Mouse (Mus musculus) frontal cortex, adult (tissue): ENCODE measurements at regions not wholly inside any gene's neighbourhood (a gene's known extent, or its start where the extent isn't known, plus 50 kb on each side); places are given as distances from the start of the nearest gene placed in this dataset.
"Not testable (repeated sequence)": the region's sequence is repeated elsewhere in the genome, so short reads cannot be mapped to it uniquely, and the experiment has no call there.

Experiments used
- ATAC-seq: cut with Nextera tagmentation; 2 replicates; pipeline ENCODE4 v1.9.2; 2017; ENCODE audit warnings: mild to moderate bottlenecking, moderate library complexity, mixed read lengths; ENCODE audit not compliant: low TSS enrichment

DNA sequence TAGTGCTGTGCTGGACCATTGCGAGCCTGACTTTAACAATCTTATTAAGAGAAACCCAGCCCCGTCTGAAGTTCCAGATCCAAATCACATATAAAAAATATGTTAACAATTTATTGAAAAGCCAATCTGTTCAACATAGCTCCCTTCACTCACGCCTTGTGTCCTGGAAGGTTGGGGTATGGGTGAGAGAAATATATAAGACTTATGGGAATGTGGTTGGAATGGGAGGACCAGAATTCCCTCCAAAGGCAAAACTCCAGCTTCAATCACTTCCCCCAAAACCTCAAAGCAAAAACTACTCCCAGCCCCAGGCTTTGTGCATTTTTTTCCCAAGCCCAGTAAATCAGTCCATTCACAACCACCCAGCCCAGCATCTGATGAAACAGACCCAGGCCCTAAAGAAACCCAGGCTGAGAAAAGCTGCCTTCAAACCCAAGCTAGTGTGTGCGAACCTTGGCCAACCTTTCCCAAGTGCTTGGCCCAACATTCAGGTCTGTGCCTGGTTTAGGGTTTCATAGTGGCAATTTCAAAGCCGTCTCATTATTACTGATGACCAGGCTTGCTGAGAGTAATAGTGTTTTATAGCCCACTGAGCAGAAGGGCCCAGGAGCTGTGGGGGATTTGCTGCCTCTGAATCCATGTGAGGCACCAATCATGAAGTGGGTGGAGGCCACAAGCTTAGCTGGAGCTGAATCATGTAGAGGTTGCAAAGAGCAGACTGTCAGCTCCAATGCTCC, 517.0 kb downstream of the Bnc2 start:
- no peak for ATAC-seq

DNA sequence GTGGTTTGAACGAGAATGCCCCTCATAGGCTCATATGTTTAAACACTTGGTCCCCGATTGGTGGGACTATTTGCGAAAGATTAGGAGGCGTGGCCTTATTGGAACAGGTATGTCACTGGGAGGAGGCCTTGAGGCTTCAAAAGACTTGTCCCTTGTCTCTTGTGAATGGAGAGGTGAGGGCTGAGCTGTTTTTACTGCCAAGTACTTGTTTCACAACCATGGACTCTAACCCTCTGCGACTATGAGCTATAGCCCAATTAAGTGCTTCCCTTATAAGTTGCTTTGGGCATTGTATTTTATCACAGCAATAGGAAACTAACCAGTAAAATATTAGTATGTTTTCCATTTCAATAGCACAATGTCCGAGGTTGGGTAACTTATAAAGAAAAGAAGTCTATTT, 511.7 kb downstream of the Bnc2 start:
- no peak for ATAC-seq

- ATAC-seq = no peak
Measured at GRCm38 (mm10) chr4:84165256-84165655, 509.8 kb downstream of the Bnc2 start.

DNA sequence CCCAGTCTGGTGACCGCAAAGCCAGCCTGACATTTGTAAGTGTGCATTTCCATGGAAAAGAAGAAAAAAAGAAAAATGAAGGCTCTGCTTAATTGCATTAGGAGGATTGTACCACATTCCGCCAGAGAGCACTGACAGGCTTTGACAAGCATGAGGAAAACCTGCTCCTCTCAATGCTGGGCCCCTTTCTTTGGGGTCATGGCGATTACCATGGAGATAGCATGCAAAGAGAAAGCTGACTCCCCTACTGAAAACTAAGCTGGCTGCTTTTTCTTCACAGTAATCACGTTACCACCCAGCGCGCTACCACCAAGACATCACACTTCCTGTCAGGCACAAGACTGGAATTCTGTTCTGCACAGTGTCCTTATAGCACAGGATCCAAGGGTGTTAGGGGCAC, 502.2 kb downstream of the Bnc2 start:
- ATAC-seq = no peak

- no peak for ATAC-seq
Measured at GRCm38 (mm10) chr4:84173441-84173840, 501.6 kb downstream of the Bnc2 start.

- not testable (repeated sequence) for ATAC-seq
Measured at GRCm38 (mm10) chr4:84176457-84176856, 498.6 kb downstream of the Bnc2 start.

DNA sequence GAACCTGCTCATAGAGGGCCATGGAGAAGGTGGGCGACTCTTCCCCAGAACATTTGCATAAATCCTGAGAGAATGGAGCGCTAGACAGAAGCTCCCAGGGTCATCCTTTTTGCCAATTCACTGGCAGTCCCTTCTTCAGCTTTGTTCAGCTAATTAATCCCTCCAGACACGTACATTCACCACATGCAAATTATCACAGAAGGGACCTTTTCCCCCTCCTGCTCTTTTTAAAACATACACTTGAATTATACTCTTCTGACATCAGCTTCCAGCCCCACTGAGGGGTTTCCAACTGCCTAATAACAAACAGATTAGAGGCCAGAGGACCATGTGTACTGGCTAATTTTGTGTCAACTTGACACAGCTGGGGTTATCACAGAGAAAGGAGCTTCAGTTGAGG, 497.2 kb downstream of the Bnc2 start:
- ATAC-seq = no peak

DNA sequence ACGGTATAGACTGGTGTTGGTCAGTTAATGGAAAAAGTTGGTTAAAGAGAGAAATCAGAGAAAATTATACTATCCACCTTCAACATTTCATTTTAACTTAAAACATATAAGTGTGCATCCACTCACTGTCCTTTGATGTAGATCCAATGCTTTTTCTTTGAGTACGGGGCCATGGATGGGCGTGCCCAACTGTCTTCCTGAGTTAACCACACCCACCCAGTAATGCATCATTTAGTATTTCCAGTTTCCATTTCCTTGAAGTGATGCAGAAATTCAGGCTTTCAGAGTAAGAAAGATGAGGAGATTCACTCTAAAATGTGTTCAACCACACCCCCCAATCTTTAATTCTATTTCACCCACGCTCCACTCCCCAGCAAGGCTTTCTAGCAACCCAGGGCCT, 490.6 kb downstream of the Bnc2 start:
- no peak for ATAC-seq

GRCm38 (mm10) chr4:84184844-84185243, 490.2 kb downstream of the Bnc2 start:
- no peak for ATAC-seq

- ATAC-seq = no peak
Measured at GRCm38 (mm10) chr4:84189315-84189714, 485.8 kb downstream of the Bnc2 start.

DNA sequence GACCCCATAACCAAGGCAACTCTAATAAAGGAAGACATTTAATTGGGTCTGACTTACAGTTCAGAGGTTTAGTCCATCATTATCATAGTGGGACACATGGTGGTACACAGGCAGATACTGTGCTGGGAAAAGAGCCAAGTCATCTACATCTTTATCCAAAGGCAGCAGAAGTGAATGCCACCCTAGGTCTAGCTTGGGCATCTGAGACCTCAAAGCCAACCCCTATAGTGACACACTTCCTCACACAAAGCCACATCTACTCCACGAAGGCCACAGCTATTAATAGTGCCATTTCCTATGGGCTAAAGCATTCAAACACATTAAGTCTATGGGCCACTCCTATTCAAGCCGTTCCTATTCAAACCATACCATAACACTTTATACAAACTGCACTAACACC, 483.8 kb downstream of the Bnc2 start:
- ATAC-seq = no peak

DNA sequence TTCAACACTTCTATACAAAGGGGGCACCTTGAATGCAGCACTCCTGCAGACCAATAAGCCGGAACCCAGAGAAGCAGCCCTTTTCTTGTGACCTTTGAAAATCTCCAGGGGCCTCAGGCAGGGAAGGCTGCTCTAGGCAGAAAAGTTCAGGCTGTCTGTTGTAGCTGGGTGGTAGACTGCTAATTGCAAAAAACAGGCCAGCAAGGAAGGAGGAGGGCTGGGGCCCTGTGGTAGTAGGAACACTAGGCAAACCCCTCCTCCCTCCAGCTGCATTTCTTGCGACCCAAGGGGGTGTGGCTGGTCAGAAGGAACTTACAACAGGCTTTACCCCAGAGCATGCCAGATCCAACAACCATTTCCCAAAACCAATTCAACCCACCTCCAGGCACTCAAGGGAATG, 482.8 kb downstream of the Bnc2 start:
- no peak for ATAC-seq

DNA sequence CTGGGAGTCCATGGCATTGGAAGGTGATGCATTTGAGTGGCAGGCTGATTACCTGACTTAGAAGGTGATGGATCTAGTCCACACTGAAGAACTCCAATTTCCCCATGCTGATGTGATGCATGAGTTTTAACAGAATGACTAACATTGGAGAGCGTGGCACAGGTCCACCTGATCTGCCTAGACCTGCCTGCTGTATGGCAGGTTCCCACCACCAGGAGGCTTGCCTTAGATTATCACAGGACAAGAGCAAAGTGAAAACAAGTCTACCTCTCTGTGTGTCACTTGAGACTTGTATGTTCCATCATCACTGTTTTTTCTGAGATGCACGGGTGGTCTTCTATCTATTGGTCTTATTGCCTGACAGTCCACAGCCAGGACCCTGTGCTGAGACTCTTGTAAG, 478.3 kb downstream of the Bnc2 start:
- no peak for ATAC-seq

- ATAC-seq = no peak
Measured at GRCm38 (mm10) chr4:84198176-84198575, 476.9 kb downstream of the Bnc2 start.

GRCm38 (mm10) chr4:84199181-84199656, 475.9 kb downstream of the Bnc2 start:
- ATAC-seq = no peak

DNA sequence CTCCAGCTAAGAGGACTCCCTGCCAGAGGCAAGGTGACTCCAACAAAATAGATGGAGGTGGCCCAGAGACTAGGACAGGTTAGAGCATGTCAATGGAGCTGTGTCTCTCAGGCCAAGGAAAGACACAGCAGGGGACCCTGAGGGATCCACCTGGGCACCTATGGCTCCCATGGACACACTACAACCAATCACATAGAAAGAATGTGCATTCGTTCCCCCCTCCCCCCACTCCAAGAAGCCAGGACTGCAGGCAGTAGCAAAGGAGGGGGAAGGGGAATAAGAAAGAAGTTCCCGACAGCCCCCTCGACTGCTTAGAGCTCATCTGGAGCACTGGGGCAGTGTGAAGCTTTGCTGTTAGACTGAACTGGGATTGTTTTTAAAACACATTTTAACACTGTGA, 474.1 kb downstream of the Bnc2 start:
- no peak for ATAC-seq

DNA sequence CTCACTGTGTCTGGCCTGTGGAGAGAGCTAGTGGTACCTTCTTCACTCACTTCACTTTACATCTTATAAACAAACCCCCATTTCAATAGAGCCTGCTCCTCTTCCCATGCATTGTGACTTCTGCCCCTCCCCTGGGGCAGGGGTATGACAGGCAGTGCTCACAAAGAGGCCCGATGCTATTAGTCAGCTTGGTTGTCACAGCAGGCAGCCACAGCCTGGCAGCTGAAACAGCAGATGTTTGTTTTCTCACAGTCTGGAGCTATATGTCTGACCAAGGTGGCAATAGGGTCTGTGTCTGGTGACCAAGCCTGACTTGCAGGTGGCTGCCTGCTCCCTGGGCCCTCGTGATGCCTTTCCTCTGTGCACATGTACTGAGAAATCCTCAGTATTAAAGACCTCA, 472.8 kb downstream of the Bnc2 start:
- ATAC-seq = no peak

DNA sequence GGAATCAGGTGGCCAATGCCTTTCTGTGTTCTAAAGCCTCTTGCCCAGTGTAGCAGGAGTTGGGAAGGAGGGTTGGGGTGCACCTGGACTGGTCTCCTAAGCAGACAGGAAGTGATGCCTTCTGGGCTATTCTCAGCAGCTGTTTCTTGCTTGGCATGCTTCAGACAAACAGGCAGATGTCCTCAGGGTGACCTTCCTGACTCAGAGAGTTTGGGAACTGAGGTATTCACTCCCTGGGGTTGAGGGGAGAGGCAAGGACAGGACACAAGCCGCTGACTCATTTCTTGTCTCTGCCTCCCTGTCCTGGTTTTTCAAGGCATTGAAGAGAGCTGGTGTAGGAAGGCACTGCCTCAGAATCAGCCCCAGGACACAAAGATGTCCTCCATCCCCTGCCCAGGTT, 471.4 kb downstream of the Bnc2 start:
- peak; percentile 42; the same call in 1 of the 2 replicates for ATAC-seq

GRCm38 (mm10) chr4:84204777-84205176, 470.3 kb downstream of the Bnc2 start:
- no peak for ATAC-seq

DNA sequence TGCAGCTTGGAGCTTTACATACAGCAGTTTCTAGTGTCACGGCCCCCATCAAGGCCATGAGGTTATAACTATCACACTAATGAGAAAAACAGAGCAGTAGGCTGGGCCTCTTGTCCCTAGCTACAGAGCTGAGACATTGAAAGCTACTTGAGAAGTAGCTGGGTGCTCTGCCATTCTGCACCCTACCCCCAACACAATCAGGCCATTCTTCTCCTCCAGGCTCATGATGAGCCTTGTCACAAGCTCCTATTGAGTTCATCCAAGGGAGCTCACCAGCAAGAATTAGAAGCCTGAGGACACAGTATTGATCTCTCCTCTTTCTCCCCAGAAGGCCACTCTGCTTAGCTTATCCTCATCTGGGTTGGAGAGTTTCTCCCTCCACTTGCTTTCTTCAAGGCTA, 466.9 kb downstream of the Bnc2 start:
- peak; percentile 54; the same call in 1 of the 2 replicates for ATAC-seq

DNA sequence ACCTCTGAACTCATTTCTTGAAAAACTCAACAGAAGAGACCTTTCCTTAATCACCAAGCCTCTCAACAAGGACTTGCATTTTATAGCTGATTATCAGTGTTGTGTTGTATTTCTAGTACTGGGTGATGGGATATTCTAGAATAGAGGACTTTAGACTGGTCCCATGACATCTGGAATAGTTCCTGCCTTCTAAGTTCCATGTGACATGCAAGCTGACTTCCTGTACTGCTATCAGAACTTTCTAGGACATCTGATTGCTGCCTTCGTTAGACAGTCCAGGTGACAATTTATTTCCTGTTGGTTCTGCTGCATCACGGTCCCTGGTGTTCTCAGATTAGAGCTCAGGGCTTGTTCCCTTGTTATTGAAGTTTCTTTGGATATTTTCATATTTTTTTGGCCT, 465.5 kb downstream of the Bnc2 start:
- ATAC-seq = no peak

DNA sequence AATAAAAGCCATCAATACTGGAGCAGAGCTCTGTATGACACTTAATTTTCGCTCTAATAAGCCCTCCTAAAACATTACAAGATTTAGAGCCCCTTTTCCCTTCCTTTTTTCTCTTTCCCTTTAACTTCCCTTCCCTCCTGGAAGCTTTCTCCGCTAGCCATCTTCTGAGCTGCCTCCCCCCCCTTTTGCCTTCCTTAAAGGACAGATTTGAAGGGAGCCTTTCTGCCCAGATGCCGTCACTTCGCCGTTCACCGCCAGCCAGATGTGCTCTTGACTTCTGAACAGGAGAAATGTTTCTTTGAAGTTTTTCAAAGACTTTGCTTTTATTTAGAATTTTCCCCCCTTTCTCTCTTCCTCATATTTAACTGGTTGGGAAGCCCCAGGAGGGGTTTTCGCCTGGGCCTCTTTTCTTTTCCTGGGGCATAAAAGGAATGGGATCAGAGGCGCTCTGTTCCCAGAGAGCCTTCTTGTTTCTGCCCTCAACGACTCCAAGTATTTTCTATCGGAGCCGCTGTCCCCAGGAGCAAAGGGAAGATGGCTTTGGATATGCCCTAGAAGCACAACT, 463.7 kb downstream of the Bnc2 start:
- no peak for ATAC-seq

- no peak for ATAC-seq
Measured at GRCm38 (mm10) chr4:84212004-84212403, 463.1 kb downstream of the Bnc2 start.

DNA sequence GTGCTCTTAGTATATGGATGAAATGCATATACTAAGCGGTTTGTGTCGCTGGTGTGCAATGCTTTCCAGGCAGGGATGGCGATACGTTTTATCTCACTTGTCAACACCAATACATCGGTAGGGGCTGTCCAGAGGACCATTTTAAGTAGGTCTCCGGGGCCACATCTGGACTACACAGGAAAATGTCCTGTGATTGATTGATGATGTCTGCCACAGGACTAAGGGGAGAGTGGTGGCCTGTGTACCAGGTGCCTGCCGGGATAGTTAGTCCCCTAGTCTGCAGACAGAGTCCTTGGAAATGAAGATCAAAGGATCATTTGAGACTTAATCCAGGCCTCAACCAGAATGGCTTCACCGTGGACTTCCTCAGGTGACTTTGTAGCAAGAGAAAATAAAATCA, 460.6 kb downstream of the Bnc2 start:
- no peak for ATAC-seq
